Mouse (Mus musculus) frontal cortex, postnatal 25 days (tissue): Measurements from ENCODE around the gene Cacna2d3.

Experiments used
- DNase-seq, 2 experiments: peaks; one replicate each; pipeline ENCODE4 v3.0.0; 2022; ENCODE audit warnings: low spot score in 2 of 2

Gene Cacna2d3

DNA sequence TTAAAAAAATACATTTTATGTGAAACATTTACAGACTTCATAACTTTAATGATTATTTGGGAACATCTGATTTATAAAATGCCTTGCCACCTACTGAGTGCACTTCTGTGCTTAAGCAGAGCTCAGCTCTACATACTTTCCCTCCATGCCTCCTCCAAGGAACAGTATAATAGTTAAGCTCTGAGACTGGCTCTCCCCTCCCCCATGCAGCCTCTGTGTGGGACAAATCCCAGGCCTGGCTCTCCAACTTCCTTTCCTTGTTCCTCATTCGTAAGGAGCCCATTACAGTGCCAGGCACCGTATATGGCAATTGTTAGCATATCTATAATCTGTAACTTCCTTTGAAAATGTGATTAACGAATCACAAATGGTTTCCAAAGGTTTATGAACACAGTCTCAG is 644.2 kb downstream of the Cacna2d3 start:
- no peak for DNase-seq

DNA sequence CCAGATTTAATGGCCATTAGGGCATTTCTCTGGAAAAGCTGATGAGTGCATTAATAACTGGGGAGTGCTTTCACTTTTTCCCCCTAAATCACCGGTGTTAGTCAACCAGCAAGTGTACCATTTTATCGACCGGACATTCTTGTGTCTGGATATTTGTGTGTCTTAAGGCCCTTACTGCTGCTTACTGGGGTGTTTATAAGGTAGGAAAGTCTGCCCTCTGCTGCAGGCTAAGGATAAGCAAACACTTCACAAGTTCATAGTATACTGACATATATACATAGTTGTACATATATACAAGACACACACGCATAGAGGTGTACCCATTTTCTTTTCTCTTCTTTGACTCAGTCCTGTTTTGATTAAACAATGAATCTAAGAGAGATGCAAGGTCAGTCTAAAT is 647.9 kb downstream of the Cacna2d3 start:
- DNase-seq = no peak

DNA sequence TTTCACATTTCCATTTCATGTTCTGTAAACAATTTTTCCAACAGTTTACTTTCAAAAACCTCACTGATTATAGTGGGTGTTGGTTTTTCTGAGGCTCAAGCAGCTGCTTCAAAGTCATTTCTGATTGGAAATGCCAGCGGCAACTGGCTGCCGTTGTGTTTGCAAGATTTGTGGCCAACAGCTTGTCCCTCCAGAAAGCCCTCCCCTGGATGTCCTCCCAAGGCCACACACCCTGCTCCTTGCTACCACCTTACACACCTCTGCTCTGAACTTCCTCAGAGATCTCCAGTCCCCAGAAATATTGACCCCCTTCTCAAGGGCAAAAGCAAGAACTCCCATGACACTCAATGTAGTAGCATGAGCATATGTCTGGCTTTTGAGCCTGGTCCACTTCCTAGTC is 659.0 kb downstream of the Cacna2d3 start:
- DNase-seq = no peak

DNA sequence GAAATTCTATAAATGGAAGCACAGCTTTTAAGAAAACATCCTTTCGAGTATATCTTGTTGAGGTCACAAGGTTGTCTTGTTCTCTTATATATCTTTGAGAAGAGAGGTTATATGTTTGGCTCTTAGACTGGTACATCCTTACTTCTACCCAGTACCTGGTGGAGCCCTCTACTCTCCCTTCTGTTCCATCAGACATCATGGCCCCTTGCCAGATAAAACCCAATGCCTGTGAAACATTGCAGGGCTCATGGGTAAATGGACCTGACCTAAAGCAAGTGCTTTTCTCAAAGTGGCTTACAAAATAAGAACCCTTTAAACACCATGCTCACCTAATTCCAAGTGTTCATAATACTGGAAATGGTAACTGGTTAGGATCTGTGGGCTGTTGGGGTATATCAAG is 660.2 kb downstream of the Cacna2d3 start:
- DNase-seq = no peak

DNA sequence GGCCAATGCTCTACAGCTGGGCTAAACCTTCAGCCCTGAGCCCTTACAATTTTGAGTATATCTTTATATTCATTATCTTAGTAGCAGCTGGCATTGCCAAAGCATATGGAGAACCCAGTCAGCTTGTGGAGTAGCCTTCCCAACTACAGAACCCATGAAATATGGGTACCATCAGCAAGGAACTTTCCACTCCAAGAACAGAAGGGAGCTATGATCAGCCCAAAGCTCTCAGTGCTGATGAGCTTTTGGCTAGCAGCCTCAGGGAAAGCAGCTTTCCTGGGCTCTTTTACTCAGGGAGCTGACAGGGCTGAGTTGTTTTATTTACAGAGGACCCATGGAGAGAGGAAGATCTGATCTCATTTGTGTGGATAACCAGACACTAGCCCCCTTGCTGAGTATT is 661.0 kb downstream of the Cacna2d3 start:
- DNase-seq = no peak

DNA sequence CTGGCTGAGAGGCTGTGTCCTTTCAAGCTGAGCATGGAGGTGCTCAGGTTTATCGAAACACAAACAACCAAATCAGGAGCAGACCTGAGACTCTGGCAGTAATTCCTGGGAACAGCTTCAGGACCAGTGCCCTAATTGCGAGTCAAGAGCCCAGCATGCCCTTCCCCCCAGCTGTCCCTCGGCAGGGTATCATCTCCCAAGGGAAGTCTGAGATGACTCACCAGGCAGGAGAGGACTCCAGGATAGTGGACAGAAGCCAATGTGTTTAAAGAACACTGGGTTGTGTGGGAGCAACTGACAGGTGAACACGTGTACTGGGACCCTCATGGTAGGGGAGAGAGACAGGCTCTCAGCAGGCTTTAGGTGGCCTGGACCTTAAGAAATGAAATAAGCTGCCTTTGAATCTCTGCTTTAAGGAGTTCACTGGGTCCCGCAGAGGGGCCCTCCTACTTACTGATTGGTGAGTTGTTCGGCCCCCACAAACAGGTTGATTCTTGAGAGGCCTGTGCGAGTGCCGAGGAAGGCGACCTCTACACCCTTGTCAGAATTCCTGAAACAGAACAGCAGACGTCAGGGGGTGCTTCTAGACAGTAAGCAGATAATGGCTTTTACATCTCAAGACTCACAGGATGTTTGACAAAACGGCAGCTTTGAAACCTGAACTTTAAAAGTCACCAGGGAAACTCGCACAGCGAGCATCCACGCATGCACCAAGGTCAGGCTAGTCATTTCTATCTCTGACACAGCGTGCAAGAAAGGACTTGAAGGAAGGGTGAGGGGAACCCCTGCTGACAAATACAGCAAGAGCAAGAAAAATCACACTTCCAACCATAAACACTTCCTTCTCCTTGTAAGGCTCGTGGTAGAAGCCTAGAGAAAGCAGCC is 669.5 kb downstream of the Cacna2d3 start:
- no peak for DNase-seq

DNA sequence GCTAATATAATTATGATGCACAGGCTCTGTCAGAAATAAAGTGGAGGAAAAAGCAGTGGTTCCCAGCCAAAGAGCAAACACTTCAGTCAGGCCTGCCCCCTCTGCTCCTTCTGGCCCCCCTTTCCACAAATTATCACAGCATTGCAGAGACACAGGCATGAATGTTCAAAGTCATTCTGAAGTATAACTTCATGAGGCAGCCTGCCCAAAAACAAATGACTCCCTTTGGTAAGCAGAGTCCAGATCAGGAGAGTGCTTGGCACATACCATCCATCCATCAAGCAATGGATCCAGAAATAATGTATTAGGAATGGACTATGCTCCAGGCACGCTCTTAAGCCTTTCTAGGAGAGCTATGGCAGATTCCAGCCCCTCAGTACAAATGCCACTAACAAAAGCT is 679.3 kb downstream of the Cacna2d3 start:
- no peak for DNase-seq

DNA sequence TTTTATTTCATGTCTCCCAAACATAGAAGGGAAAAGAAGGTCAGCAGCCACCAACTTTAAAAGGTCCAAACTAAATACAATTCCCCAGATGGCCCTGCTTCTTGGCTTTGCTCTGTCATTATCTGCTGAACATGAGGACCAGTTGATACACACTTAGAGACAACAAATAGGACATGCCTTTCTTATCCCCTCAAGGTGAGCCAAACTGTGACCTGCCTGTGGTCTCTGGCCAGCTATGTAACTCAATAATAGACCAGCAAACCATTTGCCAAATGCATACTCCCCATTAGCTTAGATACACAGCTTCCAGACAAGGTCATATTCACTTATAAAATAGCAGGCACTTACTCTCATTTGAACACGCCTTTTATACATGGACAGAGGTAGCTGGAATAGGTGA is 680.2 kb downstream of the Cacna2d3 start:
- no peak for DNase-seq

DNA sequence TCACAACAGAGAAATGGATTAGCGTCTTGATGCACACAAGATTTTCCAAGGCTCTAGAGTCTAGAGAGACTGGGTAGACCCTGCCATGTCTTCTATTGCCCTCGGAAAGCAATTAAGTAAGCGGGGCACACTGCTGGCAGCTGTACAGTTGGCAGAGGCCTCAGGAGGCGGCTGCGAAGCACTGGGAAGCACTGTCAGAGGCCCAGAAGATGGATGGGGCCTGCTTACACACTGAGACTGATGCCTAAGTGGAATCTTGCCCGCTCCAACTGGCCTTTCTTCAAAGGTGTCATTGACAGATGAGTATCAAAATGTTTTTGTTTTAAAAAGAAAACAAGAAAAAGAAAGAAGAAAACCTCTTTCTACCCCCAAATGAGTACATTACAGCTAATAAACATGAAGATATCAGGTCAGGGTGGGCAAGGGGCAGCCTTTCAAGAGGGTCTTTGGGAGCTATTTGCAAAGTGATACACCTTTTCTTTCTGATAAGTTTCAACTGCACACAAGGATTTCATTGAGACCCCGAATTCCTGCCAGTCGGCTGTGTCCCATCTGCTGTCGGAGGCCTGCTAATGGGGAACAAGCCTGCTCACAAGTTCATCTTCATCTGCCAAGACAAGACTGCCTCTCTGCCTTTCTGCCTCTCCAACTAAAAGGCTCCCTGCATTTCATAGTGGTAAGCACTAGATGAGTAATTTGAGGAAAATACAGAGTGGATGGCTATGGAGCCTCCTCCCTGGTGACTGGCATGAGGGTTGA is 680.9 kb downstream of the Cacna2d3 start:
- no peak for DNase-seq

DNA sequence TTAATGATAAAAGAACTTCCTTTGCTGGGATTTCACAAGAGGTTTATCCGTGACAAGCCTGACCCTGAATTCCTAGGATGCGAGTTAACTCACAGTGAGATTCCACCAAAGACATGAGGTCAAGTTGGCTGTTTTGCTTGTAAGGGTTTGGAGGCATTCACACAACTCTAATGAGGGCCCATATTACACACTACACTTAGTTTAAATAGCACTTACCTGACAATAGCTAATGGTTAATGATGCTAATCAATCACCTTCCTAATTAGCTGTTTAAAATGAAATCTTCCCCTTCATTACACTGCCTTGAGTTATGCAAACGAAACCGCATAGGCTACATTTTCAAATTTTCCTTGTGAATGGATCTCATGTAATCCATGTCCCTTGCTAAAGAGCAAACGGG is 683.4 kb downstream of the Cacna2d3 start:
- DNase-seq = no peak

DNA sequence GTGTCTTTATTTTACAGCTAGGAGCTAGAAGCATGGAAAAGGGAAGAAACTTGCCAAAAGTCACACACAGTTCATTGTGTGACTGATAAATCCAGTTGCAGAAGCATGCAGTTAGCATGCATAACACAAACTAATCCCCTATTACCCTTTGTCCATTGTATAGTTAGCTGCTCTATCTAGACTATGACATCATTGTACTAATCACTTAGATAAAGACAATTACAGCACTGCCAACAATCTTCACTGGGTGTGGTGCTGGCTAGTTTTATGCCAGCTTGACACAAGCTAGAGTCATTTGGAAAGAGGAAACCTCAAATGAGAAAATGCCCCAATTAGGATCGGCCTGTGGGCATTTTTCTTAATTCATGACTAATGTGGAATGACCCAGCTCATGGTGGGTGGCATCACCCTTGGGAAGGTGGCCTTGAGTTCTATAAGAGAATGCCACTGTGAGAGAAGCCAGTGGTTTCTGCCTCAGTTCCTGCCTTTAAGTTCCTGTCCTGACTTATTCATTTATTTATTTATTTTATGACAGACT is 689.7 kb downstream of the Cacna2d3 start:
- no peak for DNase-seq

DNA sequence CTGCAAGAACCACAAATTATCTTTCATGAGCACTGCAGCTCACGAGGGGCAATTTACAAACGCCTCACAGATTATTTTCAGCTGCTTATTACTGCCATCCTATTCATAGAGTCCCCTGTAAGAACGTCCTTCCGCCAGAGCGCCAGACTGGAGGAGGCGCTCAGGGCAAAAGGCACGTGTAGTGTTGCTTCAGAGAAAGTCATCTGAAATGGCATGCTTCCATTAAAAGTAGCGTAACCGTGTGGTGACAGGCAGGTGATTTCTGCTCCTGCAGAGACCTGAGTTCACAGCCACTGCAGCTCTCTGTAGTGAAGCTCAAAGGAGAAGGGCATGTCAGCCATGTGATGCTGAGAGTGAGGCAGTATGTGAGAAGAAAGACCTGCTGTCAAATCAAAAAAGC is 691.1 kb downstream of the Cacna2d3 start:
- no peak for DNase-seq

DNA sequence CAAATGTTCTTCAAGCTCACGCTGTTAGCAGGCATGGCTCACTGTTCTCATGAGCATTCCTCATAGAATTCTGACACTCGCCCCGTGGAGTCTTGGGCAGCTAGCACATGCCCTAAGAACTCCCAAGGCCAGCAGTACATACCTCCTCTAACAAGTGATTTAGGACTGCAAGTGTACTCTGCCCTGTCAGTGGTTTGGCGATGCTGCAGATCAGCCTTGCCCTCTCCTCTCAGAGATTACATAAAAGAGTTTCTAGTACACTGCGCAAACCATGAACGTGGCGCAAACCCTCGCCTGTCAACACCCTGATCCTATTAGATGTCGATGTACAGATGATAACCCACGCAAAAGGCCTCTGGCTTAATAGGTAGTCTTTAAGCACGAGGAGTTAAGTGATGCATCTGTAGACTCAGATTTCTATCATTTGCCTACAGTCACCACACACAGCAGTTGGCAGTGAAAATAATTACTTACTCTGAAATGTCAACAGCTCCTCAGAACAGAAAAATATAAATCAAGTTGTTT is 691.7 kb downstream of the Cacna2d3 start:
- no peak for DNase-seq

DNA sequence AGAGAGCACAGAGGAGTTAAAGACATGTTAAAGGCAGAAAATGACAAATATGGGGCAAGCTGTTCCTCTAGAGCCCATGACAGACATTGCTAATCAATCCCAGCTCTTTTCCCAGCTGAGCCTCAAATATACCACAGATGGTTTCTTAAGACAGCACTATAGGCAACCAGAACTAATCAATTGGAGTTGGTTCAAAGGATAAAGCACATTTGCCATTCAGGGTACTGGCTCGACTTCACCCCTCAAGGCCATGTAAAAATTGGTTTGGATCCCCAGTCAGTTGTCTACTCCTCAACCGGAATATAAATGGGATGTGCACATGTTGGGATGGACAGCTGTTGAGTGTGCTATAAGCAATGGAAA is 692.6 kb downstream of the Cacna2d3 start:
- no peak for DNase-seq

DNA sequence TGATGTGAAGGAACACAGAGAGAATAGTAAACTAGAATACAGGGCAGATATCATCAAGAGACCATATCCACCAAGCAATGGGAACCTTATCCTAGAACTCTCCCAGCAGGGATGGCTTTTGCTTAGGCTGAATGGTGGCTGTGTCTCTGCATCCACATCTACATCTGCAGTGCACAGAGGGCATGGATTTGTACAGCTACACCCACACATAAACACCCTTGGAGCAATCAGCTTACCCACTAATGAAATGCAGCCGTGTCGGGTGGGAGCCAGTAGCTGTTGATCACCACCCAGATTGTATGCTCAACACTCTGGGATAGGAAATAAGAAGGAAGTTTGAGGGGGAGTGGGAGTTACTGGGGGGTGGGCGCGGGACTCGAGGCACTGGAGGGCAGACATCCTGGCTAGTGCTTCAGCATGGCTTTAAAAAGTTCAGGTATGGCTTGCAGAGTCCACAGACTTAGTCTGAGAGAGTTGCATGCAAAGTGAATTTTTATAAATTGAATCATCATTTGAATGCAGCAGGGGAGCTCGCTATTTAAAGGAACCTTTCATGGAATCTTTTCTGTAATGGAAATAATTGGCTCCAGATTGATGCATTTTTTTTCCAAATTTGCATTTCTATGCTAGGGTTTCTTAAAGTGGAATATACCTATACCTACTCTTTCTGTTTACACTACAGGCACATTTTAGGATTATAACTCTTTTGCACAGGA is 693.1 kb downstream of the Cacna2d3 start:
- DNase-seq = no peak

DNA sequence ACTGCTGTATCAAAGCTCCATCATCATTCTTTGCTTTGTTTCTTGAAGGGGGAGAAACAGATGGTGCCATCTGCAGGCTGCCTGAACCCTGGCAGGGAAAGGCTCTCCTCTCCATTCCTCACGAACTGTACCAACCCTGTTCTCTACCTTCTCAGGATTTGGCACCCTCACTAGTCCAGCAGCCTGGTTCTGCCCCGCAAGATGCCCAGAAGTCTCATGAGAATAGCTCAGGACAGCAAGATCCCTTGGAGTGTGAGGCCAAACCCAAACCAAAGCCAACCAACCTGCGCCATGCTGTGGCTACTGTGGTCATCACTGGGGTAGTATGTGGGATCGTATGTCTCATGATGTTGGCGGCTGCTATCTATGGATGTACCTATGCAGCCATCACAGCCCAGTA is 694.4 kb downstream of the Cacna2d3 start:
- no peak for DNase-seq

DNA sequence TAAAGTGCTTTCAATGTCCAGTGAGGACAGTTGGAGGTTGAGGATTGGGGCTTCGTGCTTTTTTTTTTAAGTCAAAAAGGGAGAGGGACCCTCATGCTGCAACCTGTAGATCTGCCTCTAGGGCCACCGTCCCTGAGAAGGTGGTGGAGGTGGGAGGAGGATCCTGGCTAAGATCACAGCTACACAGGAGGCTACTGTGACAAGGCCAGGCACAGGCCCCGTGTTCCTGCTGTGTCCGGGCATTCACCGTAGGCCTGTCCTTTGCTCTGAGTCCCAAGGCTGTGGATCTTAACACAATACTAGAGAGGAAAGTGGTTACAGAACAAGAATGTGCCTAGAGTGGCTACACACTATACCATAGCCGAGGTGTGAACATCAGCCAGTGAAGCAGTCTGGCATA is 696.3 kb downstream of the Cacna2d3 start:
- DNase-seq = no peak

DNA sequence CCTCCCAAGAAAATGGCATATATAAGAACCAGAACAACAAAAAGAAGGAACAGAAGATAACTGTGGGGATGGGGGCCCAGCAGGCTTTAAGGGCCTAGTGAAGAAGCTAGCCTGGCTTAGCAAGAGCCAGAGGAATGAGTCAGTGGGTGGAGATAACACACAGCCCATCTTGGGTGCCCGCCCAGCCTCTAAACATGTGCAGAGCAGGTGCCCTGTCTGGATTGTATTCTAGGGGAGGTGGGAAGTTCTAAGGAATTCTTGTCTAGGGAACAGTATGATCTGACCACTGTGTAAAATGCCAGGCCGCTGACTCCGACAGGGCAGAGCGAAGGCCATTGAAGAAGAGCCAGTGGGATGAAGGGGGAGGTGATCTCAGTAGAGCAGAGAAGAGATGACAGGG is 698.4 kb downstream of the Cacna2d3 start:
- no peak for DNase-seq

DNA sequence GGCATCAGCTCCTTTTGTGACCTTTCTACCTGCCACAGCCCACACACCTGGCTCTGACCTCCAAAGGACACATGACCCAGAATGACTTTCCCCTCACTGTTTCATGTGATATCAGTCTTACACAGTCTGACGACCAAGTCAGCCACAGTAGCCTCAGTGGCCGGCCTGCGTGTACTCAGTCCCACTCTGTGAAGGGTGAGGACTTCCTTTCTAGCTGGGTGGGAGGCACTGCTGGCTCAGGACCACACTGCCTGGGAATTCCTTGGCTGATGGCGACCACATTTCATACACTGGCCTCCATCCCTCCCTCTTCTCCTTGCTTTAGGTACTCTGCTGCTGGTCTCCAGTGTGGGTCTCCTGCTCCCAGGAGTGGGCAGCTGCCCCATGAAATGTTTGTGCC is 700.4 kb downstream of the Cacna2d3 start:
- DNase-seq = no peak

DNA sequence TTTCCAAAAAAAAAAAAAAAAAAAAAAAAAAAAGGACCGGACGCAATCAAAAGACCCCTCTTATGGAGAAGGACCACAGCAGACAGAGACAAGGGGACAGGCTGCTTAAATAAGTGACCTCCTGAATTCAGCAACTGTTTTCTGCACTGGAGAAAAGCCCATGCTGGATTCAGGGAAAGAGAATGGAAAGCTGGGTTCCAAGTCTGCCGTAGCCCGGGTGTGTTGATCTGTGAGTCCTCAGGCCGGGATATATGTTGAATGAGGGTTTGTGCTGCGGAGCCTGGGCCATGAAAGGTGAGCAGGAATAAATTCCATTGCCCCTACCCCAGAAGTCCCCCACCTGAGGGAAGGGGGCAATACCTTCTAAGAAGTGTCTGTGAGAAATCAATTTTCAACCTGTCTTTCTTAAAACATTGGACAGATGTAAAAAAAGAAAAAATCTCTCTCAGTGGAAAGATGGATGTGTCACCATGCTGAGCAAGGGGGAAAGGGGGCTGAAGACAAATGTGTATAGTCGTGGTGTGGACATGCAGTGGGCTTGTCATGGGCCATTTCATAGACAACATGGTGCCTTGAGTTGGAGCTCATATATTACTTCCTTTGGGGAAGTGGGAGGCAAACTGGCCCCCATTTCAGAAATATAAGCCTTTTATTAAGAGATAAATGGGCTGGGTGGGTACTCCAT is 703.2 kb downstream of the Cacna2d3 start:
- DNase-seq = no peak

DNA sequence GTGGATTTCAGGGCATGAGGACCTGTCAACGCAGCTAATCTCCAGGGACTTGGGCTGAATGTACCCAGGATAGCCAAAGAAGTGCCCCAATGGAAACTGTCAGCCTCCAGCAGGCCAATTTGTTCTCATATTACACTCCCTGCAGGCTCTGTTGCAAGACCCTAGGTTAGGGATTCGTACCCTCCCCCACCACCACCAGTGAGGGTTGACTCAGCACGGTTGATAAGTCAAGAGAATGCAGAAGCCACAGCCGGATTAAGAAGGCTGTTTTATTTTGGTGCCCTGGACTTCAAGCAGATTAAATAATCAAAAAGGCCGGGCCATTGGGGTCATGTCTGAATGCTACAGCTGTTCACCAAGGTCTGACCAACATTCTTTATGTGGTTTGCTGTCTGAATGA is 703.8 kb downstream of the Cacna2d3 start, which contains the start of gene Lrtm1:
Gene Lrtm1 (plus strand): TSS at position 326 of the 400 bp plus-strand sequence.
- DNase-seq = no peak
